ENCODE assay signal across 9 mouse cellular contexts in genomic region chr5:122401303-122401640, GRCm38 (mm10). TPM values are rescaled to one million over a fixed set of nuclear protein-coding genes. Genes with fewer than 3 reads are reported as not detected.
DNase-seq lines count a peak whose midpoint lies in the region; ATAC-seq and TF ChIP-seq lines count a peak whose summit lies in the region.
"Had no signal": no experiment of that assay in that cellular context is flagged by ENCODE, and none has a peak within 500 bp of the region (broad histone marks: within the 10 kb centered on the region; RNA-seq: fewer than 3 reads in every experiment).

No protein-coding gene starts in this region.

- no peak for TF ChIP-seq EP300 in liver, embryonic 14.5 days (IDR thresholded peaks at IDR 0.05; ENCODE audit: low read depth)

- 17% methylated on average over 8 of the region's 8 CpGs for WGBS in midbrain, embryonic 11.5 days
- WGBS in midbrain, embryonic 16.5 days: 21% methylated on average over 8 of the region's 8 CpGs
- WGBS in intestine, embryonic 15.5 days: 29% methylated on average over 8 of the region's 8 CpGs
- WGBS in liver, embryonic 14.5 days (ENCODE audit: insufficient replicate concordance): 32% methylated on average over 8 of the region's 8 CpGs

- H3K9me3 ChIP-seq in midbrain, embryonic 11.5 days (ENCODE audit: control insufficient read depth, low read length): no peaks in the 10 kb centered on the region
- H3K9me3 ChIP-seq in midbrain, embryonic 16.5 days (replicated peaks; ENCODE audit: control insufficient read depth, low read length, poor library complexity, severe bottlenecking): no peaks in the 10 kb centered on the region
- no peaks in the 10 kb centered on the region for H3K9me3 ChIP-seq in intestine, embryonic 15.5 days
- no peaks in the 10 kb centered on the region for H3K9me3 ChIP-seq in liver, embryonic 14.5 days (ENCODE audit: control insufficient read depth, low read length)

- DNase-seq in midbrain, embryonic 11.5 days (ENCODE audit: low spot score, missing footprints): peak; percentile 95
- peak; percentile 81 for DNase-seq in brain, adult 2 months (ENCODE audit: low read depth, low spot score)
- no peak for DNase-seq in liver, embryonic 14.5 days (ENCODE audit: low read depth in 3 of 3, low spot score in 3 of 3)
- peak; percentile 63 for DNase-seq in retina, postnatal 1 day
- DNase-seq in urinary bladder, postnatal 14 days (ENCODE audit: low spot score): peak; percentile 74

- peaks cover 17% of the 10 kb centered on the region for H3K36me3 ChIP-seq in midbrain, embryonic 11.5 days (ENCODE audit: control insufficient read depth, insufficient read depth, low read length)
- H3K36me3 ChIP-seq in midbrain, embryonic 16.5 days (ENCODE audit: control insufficient read depth, insufficient read depth, low read length): peaks cover 51% of the 10 kb centered on the region
- H3K36me3 ChIP-seq in intestine, embryonic 15.5 days: peaks cover 47% of the 10 kb centered on the region
- H3K36me3 ChIP-seq in liver, embryonic 14.5 days (replicated peaks; ENCODE audit: control insufficient read depth, insufficient read depth, low read depth): peaks cover 62% of the 10 kb centered on the region

- no peak overlapping the region for H3K9ac ChIP-seq in midbrain, embryonic 11.5 days (ENCODE audit: low read length)
- no peak overlapping the region for H3K9ac ChIP-seq in midbrain, embryonic 16.5 days (ENCODE audit: low read depth, low read length)
- no peak overlapping the region for H3K9ac ChIP-seq in intestine, embryonic 15.5 days
- no peak overlapping the region for H3K9ac ChIP-seq in liver, embryonic 14.5 days (replicated peaks)

- H3K27me3 ChIP-seq in midbrain, embryonic 11.5 days (ENCODE audit: control insufficient read depth, insufficient read depth, low read length): no peaks in the 10 kb centered on the region
- no peaks in the 10 kb centered on the region for H3K27me3 ChIP-seq in midbrain, embryonic 16.5 days (ENCODE audit: control insufficient read depth, insufficient read depth, low read depth, low read length)
- no peaks in the 10 kb centered on the region for H3K27me3 ChIP-seq in intestine, embryonic 15.5 days (replicated peaks)
- H3K27me3 ChIP-seq in liver, embryonic 14.5 days (ENCODE audit: control insufficient read depth, insufficient read depth, low read length): no peaks in the 10 kb centered on the region

- H3K4me1 ChIP-seq in midbrain, embryonic 11.5 days (ENCODE audit: control insufficient read depth, insufficient read depth, low read length): no peaks in the 10 kb centered on the region
- no peaks in the 10 kb centered on the region for H3K4me1 ChIP-seq in midbrain, embryonic 16.5 days (ENCODE audit: control insufficient read depth, insufficient read depth, low read length)
- H3K4me1 ChIP-seq in intestine, embryonic 15.5 days (replicated peaks): peaks cover 8% of the 10 kb centered on the region
- H3K4me1 ChIP-seq in liver, embryonic 14.5 days (replicated peaks; ENCODE audit: control insufficient read depth in 2 of 2, insufficient read depth in 2 of 2, low read length in 1 of 2): no peaks in the 10 kb centered on the region

- TF ChIP-seq CTCF in liver, embryonic 14.5 days (IDR thresholded peaks at IDR 0.05; ENCODE audit: low read depth): peak; percentile 98

- no peak overlapping the region for H3K4me3 ChIP-seq in midbrain, embryonic 11.5 days (ENCODE audit: low read depth, low read length)
- H3K4me3 ChIP-seq in midbrain, embryonic 16.5 days (ENCODE audit: low read depth, low read length): no peak overlapping the region
- no peak overlapping the region for H3K4me3 ChIP-seq in intestine, embryonic 15.5 days (replicated peaks)
- H3K4me3 ChIP-seq in liver, embryonic 14.5 days (ENCODE audit: insufficient read depth in 1 of 2, low read depth in 2 of 2, low read length in 2 of 2): no peak overlapping the region
- H3K4me3 ChIP-seq: erythroblast, embryonic 14.5 days had no signal

- ATAC-seq in midbrain, embryonic 11.5 days (ENCODE audit: low FRiP score): no peak
- no peak for ATAC-seq in midbrain, embryonic 16.5 days
- peak; percentile 76 for ATAC-seq in erythroblast, adult 5-6 weeks (replicated peaks; ENCODE audit: low FRiP score, poor library complexity, severe bottlenecking)
- ATAC-seq in intestine, embryonic 15.5 days: peak; percentile 63; the same call in 1 of the 2 replicates
- ATAC-seq in liver, embryonic 14.5 days (ENCODE audit: insufficient read depth): no peak

- H3K4me2 ChIP-seq in midbrain, embryonic 11.5 days: no peak overlapping the region
- no peak overlapping the region for H3K4me2 ChIP-seq in midbrain, embryonic 16.5 days (ENCODE audit: low read length)
- no peak overlapping the region for H3K4me2 ChIP-seq in intestine, embryonic 15.5 days (replicated peaks)
- H3K4me2 ChIP-seq in liver, embryonic 14.5 days (ENCODE audit: low read depth): no peak overlapping the region

- no peak overlapping the region for H3K27ac ChIP-seq in midbrain, embryonic 11.5 days (ENCODE audit: low read depth, low read length)
- H3K27ac ChIP-seq in midbrain, embryonic 16.5 days (ENCODE audit: low read length): no peak overlapping the region
- H3K27ac ChIP-seq in intestine, embryonic 15.5 days: no peak overlapping the region
- H3K27ac ChIP-seq in liver, embryonic 14.5 days: no peak overlapping the region

RNA-seq across cellular contexts. Expression of gene Arpc3, which starts 9.6 kb away (rescaled TPM):
- polyA plus RNA-seq in midbrain, embryonic 11.5 days (2014; fragmentation: Nextera tagmentation; extraction: Ambion mirVana): 61.7 and 65.3 TPM in 2 replicates
- 168 and 172 TPM in 2 replicates for polyA plus RNA-seq in midbrain, embryonic 16.5 days (2015; fragmentation: Nextera tagmentation; extraction: Ambion mirVana)
- 98.4 and 108 TPM in 2 replicates for total RNA-seq in erythroblast, adult 5-6 weeks (2015; ENCODE audit: low replicate concordance)
- total RNA-seq in erythroblast, adult 5-6 weeks (2017; ENCODE audit: low replicate concordance): 220 and 303 TPM in 2 replicates
- polyA plus RNA-seq in intestine, embryonic 15.5 days (2015; fragmentation: Nextera tagmentation; extraction: Ambion mirVana): 128 and 138 TPM in 2 replicates
- polyA plus RNA-seq in liver, embryonic 14.5 days (2012; rRNA removed): 146 and 180 TPM in 2 replicates
- 36.3 and 38.5 TPM in 2 replicates for polyA plus RNA-seq in liver, embryonic 14.5 days (2014; fragmentation: Nextera tagmentation; extraction: Ambion mirVana)

RNA-seq across cellular contexts. Expression of gene Anapc7, which starts 20.2 kb away (rescaled TPM):
- 30.5 and 32.0 TPM in 2 replicates for polyA plus RNA-seq in midbrain, embryonic 11.5 days (2014; fragmentation: Nextera tagmentation; extraction: Ambion mirVana)
- polyA plus RNA-seq in midbrain, embryonic 16.5 days (2015; fragmentation: Nextera tagmentation; extraction: Ambion mirVana): 44.3 and 45.9 TPM in 2 replicates
- total RNA-seq in erythroblast, adult 5-6 weeks (2015; ENCODE audit: low replicate concordance): 13.2 and 14.6 TPM in 2 replicates
- 15.9 and 16.3 TPM in 2 replicates for total RNA-seq in erythroblast, adult 5-6 weeks (2017; ENCODE audit: low replicate concordance)
- polyA plus RNA-seq in intestine, embryonic 15.5 days (2015; fragmentation: Nextera tagmentation; extraction: Ambion mirVana): 35.2 and 38.3 TPM in 2 replicates
- 9.5 and 13.2 TPM in 2 replicates for polyA plus RNA-seq in liver, embryonic 14.5 days (2012; rRNA removed)
- polyA plus RNA-seq in liver, embryonic 14.5 days (2014; fragmentation: Nextera tagmentation; extraction: Ambion mirVana): 9.0 TPM in 2 replicates

RNA-seq across cellular contexts. Expression of gene Fam216a, which starts 29.1 kb away (rescaled TPM):
- 113 and 116 TPM in 2 replicates for polyA plus RNA-seq in midbrain, embryonic 11.5 days (2014; fragmentation: Nextera tagmentation; extraction: Ambion mirVana)
- 135 and 139 TPM in 2 replicates for polyA plus RNA-seq in midbrain, embryonic 16.5 days (2015; fragmentation: Nextera tagmentation; extraction: Ambion mirVana)
- 6.5 and 9.0 TPM in 2 replicates for total RNA-seq in erythroblast, adult 5-6 weeks (2015; ENCODE audit: low replicate concordance)
- 5.9 and 6.4 TPM in 2 replicates for total RNA-seq in erythroblast, adult 5-6 weeks (2017; ENCODE audit: low replicate concordance)
- polyA plus RNA-seq in intestine, embryonic 15.5 days (2015; fragmentation: Nextera tagmentation; extraction: Ambion mirVana): 44.0 and 48.0 TPM in 2 replicates
- polyA plus RNA-seq in liver, embryonic 14.5 days (2012; rRNA removed): 14.1 and 18.1 TPM in 2 replicates
- 17.1 and 23.0 TPM in 2 replicates for polyA plus RNA-seq in liver, embryonic 14.5 days (2014; fragmentation: Nextera tagmentation; extraction: Ambion mirVana)

RNA-seq across cellular contexts. Expression of gene Gpn3, which starts 29.6 kb away (rescaled TPM):
- 61.2 and 64.9 TPM in 2 replicates for polyA plus RNA-seq in midbrain, embryonic 11.5 days (2014; fragmentation: Nextera tagmentation; extraction: Ambion mirVana)
- 42.3 and 42.7 TPM in 2 replicates for polyA plus RNA-seq in midbrain, embryonic 16.5 days (2015; fragmentation: Nextera tagmentation; extraction: Ambion mirVana)
- 21.1 and 35.9 TPM in 2 replicates for total RNA-seq in erythroblast, adult 5-6 weeks (2015; ENCODE audit: low replicate concordance)
- 25.0 and 53.7 TPM in 2 replicates for total RNA-seq in erythroblast, adult 5-6 weeks (2017; ENCODE audit: low replicate concordance)
- polyA plus RNA-seq in intestine, embryonic 15.5 days (2015; fragmentation: Nextera tagmentation; extraction: Ambion mirVana): 62.9 and 67.2 TPM in 2 replicates
- 27.6 and 40.8 TPM in 2 replicates for polyA plus RNA-seq in liver, embryonic 14.5 days (2012; rRNA removed)
- 60.5 and 63.9 TPM in 2 replicates for polyA plus RNA-seq in liver, embryonic 14.5 days (2014; fragmentation: Nextera tagmentation; extraction: Ambion mirVana)

RNA-seq across cellular contexts. Expression of gene Vps29, which starts 47.1 kb away (rescaled TPM):
- 211 and 215 TPM in 2 replicates for polyA plus RNA-seq in midbrain, embryonic 11.5 days (2014; fragmentation: Nextera tagmentation; extraction: Ambion mirVana)
- polyA plus RNA-seq in midbrain, embryonic 16.5 days (2015; fragmentation: Nextera tagmentation; extraction: Ambion mirVana): 320 and 347 TPM in 2 replicates
- total RNA-seq in erythroblast, adult 5-6 weeks (2015; ENCODE audit: low replicate concordance): 43.9 and 44.2 TPM in 2 replicates
- 19.8 and 23.4 TPM in 2 replicates for total RNA-seq in erythroblast, adult 5-6 weeks (2017; ENCODE audit: low replicate concordance)
- 268 and 278 TPM in 2 replicates for polyA plus RNA-seq in intestine, embryonic 15.5 days (2015; fragmentation: Nextera tagmentation; extraction: Ambion mirVana)
- polyA plus RNA-seq in liver, embryonic 14.5 days (2012; rRNA removed): 35.2 and 48.1 TPM in 2 replicates
- 125 and 130 TPM in 2 replicates for polyA plus RNA-seq in liver, embryonic 14.5 days (2014; fragmentation: Nextera tagmentation; extraction: Ambion mirVana)

Comparison
In these comparisons a context has a peak if more than half of its experiments do, and no peak if none do; other contexts are left out.
1. ATAC-seq: peak in erythroblast, adult 5-6 weeks (single experiment) and intestine, embryonic 15.5 days (single experiment); none in midbrain, embryonic 11.5 days (single experiment), midbrain, embryonic 16.5 days (single experiment) and liver, embryonic 14.5 days (single experiment).
2. DNase-seq: peak in midbrain, embryonic 11.5 days (single experiment), brain, adult 2 months (single experiment), retina, postnatal 1 day (single experiment) and urinary bladder, postnatal 14 days (single experiment); none in liver, embryonic 14.5 days (0 of 3).